Mouse (Mus musculus) CH12.LX (cell line): ENCODE measurements around the gene Rpl18a. TPM values are rescaled to one million over a fixed set of nuclear protein-coding genes. Genes with fewer than 3 reads are reported as not detected.
A peak's percentile ranks its signal among the peaks of the same experiment; 100 is the strongest.

Experiments used
- DNase-seq: peaks from one replicate; pipeline ENCODE4 v3.0.0-alpha.2; 2013; ENCODE audit errors: extremely low read depth
- H3K27ac ChIP-seq: 2 replicates; pipeline ENCODE4 v1.5.1; 2012; ENCODE audit warnings: low read depth, mild to moderate bottlenecking, control low read depth, moderate library complexity; ENCODE audit not compliant: insufficient read depth
- H3K27me3 ChIP-seq: replicated peaks from 2 replicates; pipeline ENCODE3; 2012; ENCODE audit warnings: inconsistent platforms
- H3K36me3 ChIP-seq, 2 experiments: replicated peaks in 1 of 2; 2 replicates each; pipeline versions ENCODE3 to v1.6.1; 2012; ENCODE audit warnings: inconsistent platforms in 1 of 2, low read length in 1 of 2, mild to moderate bottlenecking in 1 of 2, mixed read lengths in 1 of 2, moderate library complexity in 1 of 2; ENCODE audit not compliant: control insufficient read depth in 1 of 2, insufficient read depth in 1 of 2
- H3K4me1 ChIP-seq, 2 experiments: 2 replicates each; pipeline ENCODE4 v1.6.1; 2012; ENCODE audit warnings: inconsistent platforms in 1 of 2, moderate library complexity in 1 of 2; ENCODE audit not compliant: insufficient read depth in 2 of 2, control insufficient read depth in 1 of 2
- H3K4me2 ChIP-seq: 2 replicates; pipeline ENCODE4 v1.6.1; 2012; ENCODE audit warnings: low read depth, mild to moderate bottlenecking, control low read depth; ENCODE audit not compliant: poor library complexity, insufficient read depth, severe bottlenecking
- H3K4me3 ChIP-seq, 3 experiments: fragments of 150-350 bp in 1 of 3; sonication (generic) in 1 of 3; replicated peaks in 1 of 3; 2 replicates each; pipeline versions ENCODE3 to v1.5.1; 2011 to 2012; ENCODE audit warnings: low read depth in 2 of 3, low read length in 2 of 3, mild to moderate bottlenecking in 2 of 3, moderate library complexity in 2 of 3, control low read depth in 1 of 3, improper control_type of control experiment in 1 of 3, inconsistent platforms in 1 of 3, mixed read lengths in 1 of 3; ENCODE audit not compliant: poor library complexity in 1 of 3
- H3K79me2 ChIP-seq: replicated peaks from 2 replicates; pipeline ENCODE4 v1.6.1; 2012; ENCODE audit warnings: mild to moderate bottlenecking, moderate library complexity; ENCODE audit not compliant: control insufficient read depth, poor library complexity, insufficient read depth, severe bottlenecking; ENCODE audit errors: extremely low read depth
- H3K9ac ChIP-seq: 2 replicates; pipeline ENCODE4 v1.6.1; 2012; ENCODE audit warnings: low read depth, mild to moderate bottlenecking, control low read depth, moderate library complexity; ENCODE audit not compliant: insufficient read depth
- H3K9me3 ChIP-seq: replicated peaks from 2 replicates; pipeline ENCODE3; 2012; ENCODE audit warnings: low read length, inconsistent platforms, mixed read lengths
- CHD1 ChIP-seq: IDR thresholded peaks from 2 replicates; pipeline ENCODE4 v1.6.1; 2012; ENCODE audit warnings: low read depth, low read length, improper control_type of control experiment, inconsistent platforms
- CHD2 ChIP-seq: IDR thresholded peaks from 2 replicates; pipeline ENCODE4 v1.6.1; 2011; ENCODE audit warnings: low read length, improper control_type of control experiment
- CTCF ChIP-seq, 2 experiments: IDR thresholded peaks in 1 of 2; conservative IDR thresholded peaks in 1 of 2; 2 replicates each; pipeline ENCODE4 v1.5.1; 2011 to 2012; ENCODE audit warnings: low read depth in 2 of 2, low read length in 2 of 2, improper control_type of control experiment in 1 of 2, inconsistent platforms in 1 of 2, mild to moderate bottlenecking in 1 of 2, moderate library complexity in 1 of 2
- E2F4 ChIP-seq: IDR thresholded peaks from 2 replicates; pipeline ENCODE4 v1.6.1; 2011; ENCODE audit warnings: low read depth, low read length, improper control_type of control experiment; ENCODE audit not compliant: insufficient replicate concordance
- HCFC1 ChIP-seq: IDR thresholded peaks from 2 replicates; pipeline ENCODE4 v1.6.1; 2012; ENCODE audit warnings: low read depth, mild to moderate bottlenecking, inconsistent platforms, low read length, improper control_type of control experiment
- JUN ChIP-seq: IDR thresholded peaks from 2 replicates; pipeline ENCODE4 v1.6.1; 2011; ENCODE audit warnings: low read depth, mild to moderate bottlenecking, low read length, improper control_type of control experiment, moderate library complexity; ENCODE audit not compliant: insufficient read depth
- JUND ChIP-seq: conservative IDR thresholded peaks from 2 replicates; pipeline ENCODE4 v1.6.1; 2011; ENCODE audit warnings: low read depth, low read length, improper control_type of control experiment
- KAT2A ChIP-seq: IDR thresholded peaks from 2 replicates; pipeline ENCODE4 v1.6.1; 2012; ENCODE audit warnings: low read length, improper control_type of control experiment, inconsistent platforms; ENCODE audit not compliant: insufficient replicate concordance
- MAX ChIP-seq: IDR thresholded peaks from 2 replicates; pipeline ENCODE4 v1.6.1; 2011; ENCODE audit warnings: low read length, improper control_type of control experiment
- MAZ ChIP-seq: IDR thresholded peaks from 2 replicates; pipeline ENCODE4 v1.6.1; 2012; ENCODE audit warnings: low read depth, mild to moderate bottlenecking, inconsistent platforms, low read length, improper control_type of control experiment, moderate library complexity
- MEF2A ChIP-seq: IDR thresholded peaks from 2 replicates; pipeline ENCODE4 v1.6.1; 2014; ENCODE audit warnings: low read depth, mild to moderate bottlenecking, inconsistent platforms, low read length, improper control_type of control experiment, borderline replicate concordance
- MXI1 ChIP-seq: IDR thresholded peaks from 2 replicates; pipeline ENCODE4 v1.6.1; 2011; ENCODE audit warnings: mild to moderate bottlenecking, low read depth, low read length, improper control_type of control experiment
- MYC ChIP-seq: IDR thresholded peaks from 2 replicates; pipeline ENCODE4 v1.6.1; 2011; ENCODE audit warnings: low read depth, mild to moderate bottlenecking, improper control_type of control experiment, low read length
- NRF1 ChIP-seq: IDR thresholded peaks from 2 replicates; pipeline ENCODE4 v1.6.1; 2014; ENCODE audit warnings: low read depth, mild to moderate bottlenecking, inconsistent platforms, low read length, improper control_type of control experiment, moderate library complexity
- RAD21 ChIP-seq: IDR thresholded peaks from 2 replicates; pipeline ENCODE4 v1.6.1; 2011; ENCODE audit warnings: low read depth, mild to moderate bottlenecking, low read length, improper control_type of control experiment, moderate library complexity
- RCOR1 ChIP-seq: conservative IDR thresholded peaks from 2 replicates; pipeline ENCODE4 v1.6.1; 2012; ENCODE audit warnings: low read depth, mild to moderate bottlenecking, inconsistent platforms, low read length, improper control_type of control experiment
- SIN3A ChIP-seq: IDR thresholded peaks from 2 replicates; pipeline ENCODE4 v1.6.1; 2012; ENCODE audit warnings: low read length, improper control_type of control experiment, inconsistent platforms
- SMC3 ChIP-seq: IDR thresholded peaks from 2 replicates; pipeline ENCODE4 v1.6.1; 2011; ENCODE audit warnings: low read depth, low read length, improper control_type of control experiment
- TBP ChIP-seq: conservative IDR thresholded peaks from 2 replicates; pipeline ENCODE4 v1.6.1; 2011; ENCODE audit warnings: low read depth, low read length, improper control_type of control experiment
- TCF12 ChIP-seq: IDR thresholded peaks from 2 replicates; pipeline ENCODE4 v1.6.1; 2014; ENCODE audit warnings: low read depth, mild to moderate bottlenecking, inconsistent platforms, low read length, improper control_type of control experiment
- UBTF ChIP-seq: IDR thresholded peaks from 2 replicates; pipeline ENCODE4 v1.6.1; 2012; ENCODE audit warnings: low read depth, mild to moderate bottlenecking, inconsistent platforms, low read length, improper control_type of control experiment, moderate library complexity
- USF2 ChIP-seq: conservative IDR thresholded peaks from 2 replicates; pipeline ENCODE4 v1.6.1; 2011; ENCODE audit warnings: low read depth, low read length, improper control_type of control experiment
- ZKSCAN1 ChIP-seq: IDR thresholded peaks from 2 replicates; pipeline ENCODE4 v1.6.1; 2012; ENCODE audit warnings: low read depth, inconsistent platforms, low read length, improper control_type of control experiment, borderline replicate concordance
- dilution Hi-C: fragments of 300-500 bp; cut with MboI; formaldehyde crosslinking; loops from 2 replicates; pipeline ENCODE4 v1.14.3; 2020; ENCODE audit warnings: low sequenced_read_pairs; ENCODE audit not compliant: extremely low pct_unique_long_range_greater_than_20kb, extremely low pct_ligation_motif_present
- in situ Hi-C: fragments of 300-500 bp; cut with MboI; formaldehyde crosslinking; loops from 3 replicates; pipeline ENCODE4 v1.14.3; 2019; ENCODE audit warnings: low sequenced_read_pairs, low pct_ligation_motif_present, low pct_unique_long_range_greater_than_20kb, mixed read lengths
- polyA plus RNA-seq: library from polyadenylated mRNA; unstranded; fragments of >175 nt; gene quantifications from 2 replicates; pipeline ENCODE4 v1.2.1, GENCODE M21; 2012; ENCODE audit warnings: low read depth; ENCODE audit not compliant: insufficient read length
- total RNA-seq, 2 experiments: library from RNA; depleted of rRNA; stranded (reverse); fragments of 300-350 nt in 1 of 2; fragments of >200 nt in 1 of 2; gene quantifications; 2 replicates each; pipeline ENCODE4 v1.2.3; 2012 to 2014

Gene Rpl18a
- total and polyA plus RNA-seq, 3 experiments = 2,035 to 5,917 (median 3,837) TPM

DNA sequence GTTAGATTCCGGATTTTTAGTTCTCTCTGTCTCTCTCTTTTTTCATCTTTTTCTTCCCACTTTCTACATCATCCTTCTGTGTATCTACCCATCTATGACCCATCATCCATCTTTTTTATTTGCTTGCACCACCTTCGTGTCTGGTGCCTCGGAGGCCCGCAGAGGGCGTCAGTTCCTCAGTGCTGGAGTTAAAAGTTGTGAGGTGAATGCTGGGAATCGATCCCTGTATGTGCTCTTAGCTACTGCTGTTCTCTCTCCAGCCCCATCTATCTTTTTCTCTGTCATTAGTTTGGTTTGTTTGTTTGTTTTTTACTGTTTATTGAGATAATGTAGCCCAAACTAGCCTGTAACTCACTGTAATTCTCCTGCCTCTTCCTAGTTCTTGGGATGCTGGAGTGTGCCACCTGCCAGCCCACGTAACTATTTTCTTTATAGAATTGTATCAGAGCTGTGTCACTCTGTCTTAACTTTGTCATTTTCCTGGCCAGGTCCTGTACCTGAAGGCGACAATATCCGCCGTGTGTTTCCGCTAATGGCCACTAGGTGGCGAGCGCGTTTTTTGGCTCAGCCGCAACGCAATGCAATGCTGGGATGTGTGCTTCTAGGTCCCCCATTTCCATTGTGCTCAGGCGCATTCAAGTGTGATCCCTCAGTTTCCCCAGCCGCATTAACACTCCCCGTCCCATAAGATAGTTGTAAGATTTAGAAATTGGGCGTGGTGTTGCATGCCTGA is 635 bp upstream of the Rpl18a start:
- peak overlapping the region; percentile 68 for H3K27ac ChIP-seq
- peaks cover 24% of the 10 kb centered on the region for H3K79me2 ChIP-seq
- dilution Hi-C loops (no loop called here), in situ Hi-C loops (loop anchor here (5.0 kb wide), 1 partner anchor 59 kb away; no protein-coding TSS in a partner anchor)
- H3K4me3 ChIP-seq = peak overlapping the region; percentile 45 to 96 (median 61)
- H3K27me3 ChIP-seq = no peaks in the 10 kb centered on the region
- H3K9ac ChIP-seq = peak overlapping the region; percentile 90
- peak overlapping the region; percentile 89 for H3K4me2 ChIP-seq
- DNase-seq = peak; percentile 86
- TF ChIP-seq HCFC1 = no peak
- TF ChIP-seq USF2 = no peak
- TF ChIP-seq RCOR1 = no peak
- no peak for TF ChIP-seq CHD1
- no peak for TF ChIP-seq UBTF
- 0 out of 2 replicates have a peak, but pooled peaks have one; percentile 18 for TF ChIP-seq MAZ
- no peak for TF ChIP-seq E2F4
- TF ChIP-seq NRF1 = peak; percentile 18; the same call in 1 of the 2 replicates
- TF ChIP-seq KAT2A = no peak
- TF ChIP-seq MXI1 = 0 out of 2 replicates have a peak, but pooled peaks have one; percentile 6
- TF ChIP-seq MEF2A = 0 out of 2 replicates have a peak, but pooled peaks have one; percentile 5
- peak; percentile 91 to 93 for TF ChIP-seq CTCF (conservative IDR thresholded peaks at IDR 0.05 in 1 of 2, IDR thresholded peaks at IDR 0.05 in 1 of 2; ENCODE audit: low read depth in 2 of 2, low read length in 2 of 2)
- no peak for TF ChIP-seq JUN
- TF ChIP-seq TBP = no peak
- no peak for TF ChIP-seq CHD2
- TF ChIP-seq ZKSCAN1 = no peak
- TF ChIP-seq TCF12 = no peak
- peak; percentile 86 for TF ChIP-seq RAD21
- peak; percentile 74 for TF ChIP-seq SMC3
- no peak for TF ChIP-seq MAX
- TF ChIP-seq SIN3A = peak; percentile 6; the same call in 1 of the 2 replicates
- no peak for TF ChIP-seq JUND
- TF ChIP-seq MYC = 0 out of 2 replicates have a peak, but pooled peaks have one; percentile 20
- H3K9me3 ChIP-seq = peaks cover 8% of the 10 kb centered on the region
- H3K36me3 ChIP-seq = peaks cover 35 to 37% of the 10 kb centered on the region in 2 experiments
- H3K4me1 ChIP-seq = peaks cover 18 to 37% of the 10 kb centered on the region in 2 experiments
